Mouse (Mus musculus): ENCODE data around the gene Gfpt2.
"Not testable (repeated sequence)": the region's sequence is repeated elsewhere in the genome, so short reads cannot be mapped to it uniquely, and the experiment has no call there.

Gene Gfpt2

GRCm38 (mm10) chr11:49793619-49794341, at the start of gene Gfpt2:
Gene Gfpt2 (plus strand): TSS chr11:49794178.
- in situ Hi-C loops (cut with MboI, MseI), result no loop called here

- in situ Hi-C loops (cut with MboI, MseI), result no loop called here
Observed at GRCm38 (mm10) chr11:49744981-49745380, 49.0 kb upstream of the Gfpt2 start.

GRCm38 (mm10) chr11:49745839-49746238, 48.1 kb upstream of the Gfpt2 start:
- in situ Hi-C loops (cut with MboI, MseI), result no loop called here

- in situ Hi-C loops (cut with MboI, MseI), result no loop called here
Observed at GRCm38 (mm10) chr11:49746756-49747155, 47.2 kb upstream of the Gfpt2 start.

GRCm38 (mm10) chr11:49754958-49755665, 38.9 kb upstream of the Gfpt2 start:
- in situ Hi-C loops (cut with MboI, MseI), result loop anchor here (5.0 kb wide), 1 partner anchor 747 kb away; no protein-coding TSS in a partner anchor

- in situ Hi-C loops (cut with MboI, MseI), result loop anchor here (5.0 kb wide), 1 partner anchor 744 kb away; no protein-coding TSS in a partner anchor
Observed at GRCm38 (mm10) chr11:49758096-49758495, 35.9 kb upstream of the Gfpt2 start.

- in situ Hi-C loops (cut with MboI, MseI), result no loop called here
Observed at GRCm38 (mm10) chr11:49761130-49761529, 32.8 kb upstream of the Gfpt2 start.

- in situ Hi-C loops (cut with MboI, MseI), result no loop called here
Observed at GRCm38 (mm10) chr11:49763555-49763954, 30.4 kb upstream of the Gfpt2 start.

GRCm38 (mm10) chr11:49764023-49764422, 30.0 kb upstream of the Gfpt2 start:
- in situ Hi-C loops (cut with MboI, MseI), result no loop called here

GRCm38 (mm10) chr11:49764639-49765299, 29.2 kb upstream of the Gfpt2 start:
- in situ Hi-C loops (cut with MboI, MseI), result no loop called here

- in situ Hi-C loops (cut with MboI, MseI), result no loop called here
Observed at GRCm38 (mm10) chr11:49765377-49766136, 28.4 kb upstream of the Gfpt2 start.

GRCm38 (mm10) chr11:49766137-49766411, 27.9 kb upstream of the Gfpt2 start:
- in situ Hi-C loops (cut with MboI, MseI), result no loop called here

GRCm38 (mm10) chr11:49767497-49767896, 26.5 kb upstream of the Gfpt2 start:
- in situ Hi-C loops (cut with MboI, MseI), result not testable (repeated sequence)

GRCm38 (mm10) chr11:49768781-49769180, 25.2 kb upstream of the Gfpt2 start:
- in situ Hi-C loops (cut with MboI, MseI), result no loop called here

GRCm38 (mm10) chr11:49770676-49771550, 23.1 kb upstream of the Gfpt2 start:
- in situ Hi-C loops (cut with MboI, MseI), result no loop called here

GRCm38 (mm10) chr11:49772251-49772650, 21.7 kb upstream of the Gfpt2 start:
- in situ Hi-C loops (cut with MboI, MseI), result no loop called here

- in situ Hi-C loops (cut with MboI, MseI), result no loop called here
Observed at GRCm38 (mm10) chr11:49774894-49775293, 19.1 kb upstream of the Gfpt2 start.

GRCm38 (mm10) chr11:49778844-49779243, 15.1 kb upstream of the Gfpt2 start:
- in situ Hi-C loops (cut with MboI, MseI), result no loop called here

- in situ Hi-C loops (cut with MboI, MseI), result no loop called here
Observed at GRCm38 (mm10) chr11:49780161-49780817, 13.7 kb upstream of the Gfpt2 start.

- in situ Hi-C loops (cut with MboI, MseI), result no loop called here
Observed at GRCm38 (mm10) chr11:49781833-49782399, 12.1 kb upstream of the Gfpt2 start.
